In genomic region chr1:133201499-133201898, GRCm38 (mm10) we compare ENCODE assay signal across 12 mouse cellular contexts. TPM values are rescaled to one million over a fixed set of nuclear protein-coding genes. Genes with fewer than 3 reads are reported as not detected.
DNase-seq lines count a peak whose midpoint lies in the region; ATAC-seq and TF ChIP-seq lines count a peak whose summit lies in the region.
"Had no signal": no experiment of that assay in that cellular context is flagged by ENCODE, and none has a peak within 500 bp of the region (broad histone marks: within the 10 kb centered on the region; RNA-seq: fewer than 3 reads in every experiment).

No protein-coding gene starts in this region.

- no peaks in the 10 kb centered on the region for H3K4me1 ChIP-seq in liver, postnatal 0 days (ENCODE audit: insufficient read depth)
- H3K4me1 ChIP-seq in liver, embryonic 11.5 days (replicated peaks; ENCODE audit: control insufficient read depth, insufficient read depth, low read length): 0 out of 2 replicates have a peak, but pooled peaks cover 4% of the 10 kb centered on the region

- H3K27me3 ChIP-seq in liver, postnatal 0 days (ENCODE audit: insufficient read depth, low read length): no peaks in the 10 kb centered on the region
- no peaks in the 10 kb centered on the region for H3K27me3 ChIP-seq in liver, embryonic 11.5 days (replicated peaks; ENCODE audit: control insufficient read depth, insufficient read depth, low read length)
- H3K27me3 ChIP-seq: neural tube, embryonic 12.5 days; Patski had no signal

- WGBS in liver, postnatal 0 days (ENCODE audit: insufficient replicate concordance): 43% methylated on average over 4 of the region's 4 CpGs
- WGBS in liver, embryonic 11.5 days: 37% methylated on average over 4 of the region's 4 CpGs

- no peak for TF ChIP-seq EP300 in liver, postnatal 0 days (IDR thresholded peaks at IDR 0.05; ENCODE audit: low read depth)

- no peaks in the 10 kb centered on the region for H3K9me3 ChIP-seq in liver, postnatal 0 days (ENCODE audit: low read length)
- no peaks in the 10 kb centered on the region for H3K9me3 ChIP-seq in liver, embryonic 11.5 days (ENCODE audit: control insufficient read depth, low read length)
- H3K9me3 ChIP-seq: neural tube, embryonic 12.5 days had no signal

- H3K27ac ChIP-seq in liver, postnatal 0 days (ENCODE audit: low read depth): no peak overlapping the region
- no peak overlapping the region for H3K27ac ChIP-seq in liver, embryonic 11.5 days (ENCODE audit: low read depth, low read length)
- H3K27ac ChIP-seq: neural tube, embryonic 12.5 days had no signal

- TF ChIP-seq CTCF in liver, postnatal 0 days (IDR thresholded peaks at IDR 0.05; ENCODE audit: low read depth): no peak

- peak; percentile 30 for DNase-seq in gastrocnemius, adult 18-20 months (ENCODE audit: low spot score)
- DNase-seq in gastrocnemius, postnatal 4 days (ENCODE audit: low spot score in 2 of 2): no peak
- DNase-seq in liver, postnatal 0 days: peak; percentile 34
- DNase-seq in liver, embryonic 11.5 days (ENCODE audit: low spot score): no peak
- peak; percentile 19 to 45 for DNase-seq in heart, postnatal 14 days
- peak; percentile 89 for DNase-seq in retina, postnatal 1 day
- no peak for DNase-seq in c-Kit-positive CD71-positive TER-119-positive erythroid progenitor cells, embryonic 14.5 days (ENCODE audit: low spot score)
- DNase-seq: right cerebral cortex, postnatal 25 days had no signal

- H3K36me3 ChIP-seq in liver, postnatal 0 days (replicated peaks; ENCODE audit: insufficient read depth, low read length): no peaks in the 10 kb centered on the region
- no peaks in the 10 kb centered on the region for H3K36me3 ChIP-seq in liver, embryonic 11.5 days (ENCODE audit: control insufficient read depth, insufficient read depth, low read length)
- H3K36me3 ChIP-seq: neural tube, embryonic 12.5 days had no signal

- no peak overlapping the region for H3K4me3 ChIP-seq in liver, postnatal 0 days (ENCODE audit: low read depth, low read length)
- no peak overlapping the region for H3K4me3 ChIP-seq in liver, embryonic 11.5 days (ENCODE audit: low read depth, low read length)
- H3K4me3 ChIP-seq: megakaryocyte, embryonic 14.5 days; neural tube, embryonic 12.5 days had no signal

- ATAC-seq in liver, postnatal 0 days: no peak
- no peak for ATAC-seq in liver, embryonic 11.5 days (replicated peaks; ENCODE audit: low FRiP score)
- ATAC-seq in erythroblast, adult 5-6 weeks (replicated peaks; ENCODE audit: low FRiP score, poor library complexity, severe bottlenecking): no peak
- ATAC-seq: Patski had no signal

- H3K4me2 ChIP-seq in liver, postnatal 0 days (ENCODE audit: low read depth, low read length): no peak overlapping the region
- no peak overlapping the region for H3K4me2 ChIP-seq in liver, embryonic 11.5 days
- H3K4me2 ChIP-seq: neural tube, embryonic 12.5 days had no signal

- intact Hi-C loops in heart, postnatal 14 days (cut with DNase I): no loop called here

- H3K9ac ChIP-seq in liver, postnatal 0 days (replicated peaks): no peak overlapping the region
- no peak overlapping the region for H3K9ac ChIP-seq in liver, embryonic 11.5 days (ENCODE audit: low read depth, low read length)
- H3K9ac ChIP-seq: neural tube, embryonic 12.5 days had no signal

RNA-seq across cellular contexts. Expression of gene Plekha6, which starts 37.5 kb away (rescaled TPM):
- 10 to 100 TPM in 1 of 2 experiments, 1 to 10 TPM in 1; 8.1 to 10.6 TPM for total RNA-seq in gastrocnemius, adult 18-20 months (2021)
- total RNA-seq in gastrocnemius, postnatal 4 days (2021): 10 to 100 TPM; 12.6 to 14.4 TPM
- 3.8 and 4.0 TPM in 2 replicates for polyA plus RNA-seq in liver, postnatal 0 days (2015; fragmentation: Nextera tagmentation; extraction: Ambion mirVana)
- polyA plus RNA-seq in liver, embryonic 11.5 days (2014; fragmentation: Nextera tagmentation; extraction: Ambion mirVana): 4.1 and 4.3 TPM in 2 replicates
- total RNA-seq in heart, postnatal 14 days (2021): 10 to 100 TPM; 69.0 to 81.8 TPM
- total RNA-seq in erythroblast, adult 5-6 weeks (2015; ENCODE audit: low replicate concordance): 0.63 TPM in 1 of 2 replicates, not detected in the other
- 0.68 and 0.98 TPM in 2 replicates for total RNA-seq in erythroblast, adult 5-6 weeks (2017; ENCODE audit: low replicate concordance)

Comparison
In these comparisons a context has a peak if more than half of its experiments do, and no peak if none do; other contexts are left out.
1. DNase-seq: peak in gastrocnemius, adult 18-20 months (single experiment), liver, postnatal 0 days (single experiment), heart, postnatal 14 days (2 of 2) and retina, postnatal 1 day (single experiment); none in gastrocnemius, postnatal 4 days (0 of 2), liver, embryonic 11.5 days (single experiment) and c-Kit-positive CD71-positive TER-119-positive erythroid progenitor cells, embryonic 14.5 days (single experiment).
2. RNA of gene Plekha6, which starts 37.5 kb away (total RNA-seq): 69.0 to 81.8 TPM in heart, postnatal 14 days, 12.6 to 14.4 TPM in gastrocnemius, postnatal 4 days and 8.1 to 10.6 TPM in gastrocnemius, adult 18-20 months; 0.63 to 0.98 TPM in erythroblast, adult 5-6 weeks; every median in the first group is over 4 times any median in the second.